Mouse (Mus musculus) CH12.LX (cell line): Measurements from ENCODE around the gene Map6. TPM values are rescaled to one million over a fixed set of nuclear protein-coding genes. Genes with fewer than 3 reads are reported as not detected.
A peak's percentile ranks its signal among the peaks of the same experiment; 100 is the strongest.

ENCODE experiments used
- DNase-seq: peaks from one replicate; pipeline ENCODE4 v3.0.0-alpha.2; 2013; ENCODE audit errors: extremely low read depth
- H3K27ac ChIP-seq: 2 replicates; pipeline ENCODE4 v1.5.1; 2012; ENCODE audit warnings: low read depth, mild to moderate bottlenecking, control low read depth, moderate library complexity; ENCODE audit not compliant: insufficient read depth
- H3K27me3 ChIP-seq: replicated peaks from 2 replicates; pipeline ENCODE3; 2012; ENCODE audit warnings: inconsistent platforms
- H3K36me3 ChIP-seq, 2 experiments: replicated peaks in 1 of 2; 2 replicates each; pipeline versions ENCODE3 to v1.6.1; 2012; ENCODE audit warnings: inconsistent platforms in 1 of 2, low read length in 1 of 2, mild to moderate bottlenecking in 1 of 2, mixed read lengths in 1 of 2, moderate library complexity in 1 of 2; ENCODE audit not compliant: control insufficient read depth in 1 of 2, insufficient read depth in 1 of 2
- H3K4me1 ChIP-seq, 2 experiments: 2 replicates each; pipeline ENCODE4 v1.6.1; 2012; ENCODE audit warnings: inconsistent platforms in 1 of 2, moderate library complexity in 1 of 2; ENCODE audit not compliant: insufficient read depth in 2 of 2, control insufficient read depth in 1 of 2
- H3K4me2 ChIP-seq: 2 replicates; pipeline ENCODE4 v1.6.1; 2012; ENCODE audit warnings: low read depth, mild to moderate bottlenecking, control low read depth; ENCODE audit not compliant: poor library complexity, insufficient read depth, severe bottlenecking
- H3K4me3 ChIP-seq, 3 experiments: fragments of 150-350 bp in 1 of 3; sonication (generic) in 1 of 3; replicated peaks in 1 of 3; 2 replicates each; pipeline versions ENCODE3 to v1.5.1; 2011 to 2012; ENCODE audit warnings: low read depth in 2 of 3, low read length in 2 of 3, mild to moderate bottlenecking in 2 of 3, moderate library complexity in 2 of 3, control low read depth in 1 of 3, improper control_type of control experiment in 1 of 3, inconsistent platforms in 1 of 3, mixed read lengths in 1 of 3; ENCODE audit not compliant: poor library complexity in 1 of 3
- H3K79me2 ChIP-seq: replicated peaks from 2 replicates; pipeline ENCODE4 v1.6.1; 2012; ENCODE audit warnings: mild to moderate bottlenecking, moderate library complexity; ENCODE audit not compliant: control insufficient read depth, poor library complexity, insufficient read depth, severe bottlenecking; ENCODE audit errors: extremely low read depth
- H3K9ac ChIP-seq: 2 replicates; pipeline ENCODE4 v1.6.1; 2012; ENCODE audit warnings: low read depth, mild to moderate bottlenecking, control low read depth, moderate library complexity; ENCODE audit not compliant: insufficient read depth
- H3K9me3 ChIP-seq: replicated peaks from 2 replicates; pipeline ENCODE3; 2012; ENCODE audit warnings: low read length, inconsistent platforms, mixed read lengths
- CHD2 ChIP-seq: IDR thresholded peaks from 2 replicates; pipeline ENCODE4 v1.6.1; 2011; ENCODE audit warnings: low read length, improper control_type of control experiment
- CTCF ChIP-seq, 2 experiments: IDR thresholded peaks in 1 of 2; conservative IDR thresholded peaks in 1 of 2; 2 replicates each; pipeline ENCODE4 v1.5.1; 2011 to 2012; ENCODE audit warnings: low read depth in 2 of 2, low read length in 2 of 2, improper control_type of control experiment in 1 of 2, inconsistent platforms in 1 of 2, mild to moderate bottlenecking in 1 of 2, moderate library complexity in 1 of 2
- E2F4 ChIP-seq: IDR thresholded peaks from 2 replicates; pipeline ENCODE4 v1.6.1; 2011; ENCODE audit warnings: low read depth, low read length, improper control_type of control experiment; ENCODE audit not compliant: insufficient replicate concordance
- EP300 ChIP-seq: IDR thresholded peaks from 2 replicates; pipeline ENCODE4 v1.6.1; 2011; ENCODE audit warnings: low read length, improper control_type of control experiment
- ETS1 ChIP-seq: conservative IDR thresholded peaks from 2 replicates; pipeline ENCODE4 v1.6.1; 2012; ENCODE audit warnings: low read depth, mild to moderate bottlenecking, inconsistent platforms, low read length, improper control_type of control experiment, moderate library complexity
- IRF4 ChIP-seq: IDR thresholded peaks from 2 replicates; pipeline ENCODE4 v1.6.1; 2014; ENCODE audit warnings: low read depth, mild to moderate bottlenecking, inconsistent platforms, low read length, improper control_type of control experiment
- JUN ChIP-seq: IDR thresholded peaks from 2 replicates; pipeline ENCODE4 v1.6.1; 2011; ENCODE audit warnings: low read depth, mild to moderate bottlenecking, low read length, improper control_type of control experiment, moderate library complexity; ENCODE audit not compliant: insufficient read depth
- KAT2A ChIP-seq: IDR thresholded peaks from 2 replicates; pipeline ENCODE4 v1.6.1; 2012; ENCODE audit warnings: low read length, improper control_type of control experiment, inconsistent platforms; ENCODE audit not compliant: insufficient replicate concordance
- MAX ChIP-seq: IDR thresholded peaks from 2 replicates; pipeline ENCODE4 v1.6.1; 2011; ENCODE audit warnings: low read length, improper control_type of control experiment
- MAZ ChIP-seq: IDR thresholded peaks from 2 replicates; pipeline ENCODE4 v1.6.1; 2012; ENCODE audit warnings: low read depth, mild to moderate bottlenecking, inconsistent platforms, low read length, improper control_type of control experiment, moderate library complexity
- NELFE ChIP-seq: IDR thresholded peaks from 2 replicates; pipeline ENCODE4 v1.6.1; 2011; ENCODE audit warnings: low read depth, low read length, improper control_type of control experiment
- NRF1 ChIP-seq: IDR thresholded peaks from 2 replicates; pipeline ENCODE4 v1.6.1; 2014; ENCODE audit warnings: low read depth, mild to moderate bottlenecking, inconsistent platforms, low read length, improper control_type of control experiment, moderate library complexity
- PAX5 ChIP-seq: IDR thresholded peaks from 2 replicates; pipeline ENCODE4 v1.6.1; 2012; ENCODE audit warnings: low read length, inconsistent platforms, mixed read lengths
- POLR2A ChIP-seq: IDR thresholded peaks from 2 replicates; pipeline ENCODE4 v1.6.1; 2011; ENCODE audit warnings: low read depth, mild to moderate bottlenecking, improper control_type of control experiment, low read length
- POLR2AphosphoS2 ChIP-seq: IDR thresholded peaks from 2 replicates; pipeline ENCODE4 v1.6.1; 2011; ENCODE audit warnings: low read depth, low read length, improper control_type of control experiment
- RAD21 ChIP-seq: IDR thresholded peaks from 2 replicates; pipeline ENCODE4 v1.6.1; 2011; ENCODE audit warnings: low read depth, mild to moderate bottlenecking, low read length, improper control_type of control experiment, moderate library complexity
- RCOR1 ChIP-seq: conservative IDR thresholded peaks from 2 replicates; pipeline ENCODE4 v1.6.1; 2012; ENCODE audit warnings: low read depth, mild to moderate bottlenecking, inconsistent platforms, low read length, improper control_type of control experiment
- SIN3A ChIP-seq: IDR thresholded peaks from 2 replicates; pipeline ENCODE4 v1.6.1; 2012; ENCODE audit warnings: low read length, improper control_type of control experiment, inconsistent platforms
- SMC3 ChIP-seq: IDR thresholded peaks from 2 replicates; pipeline ENCODE4 v1.6.1; 2011; ENCODE audit warnings: low read depth, low read length, improper control_type of control experiment
- TBP ChIP-seq: conservative IDR thresholded peaks from 2 replicates; pipeline ENCODE4 v1.6.1; 2011; ENCODE audit warnings: low read depth, low read length, improper control_type of control experiment
- TCF12 ChIP-seq: IDR thresholded peaks from 2 replicates; pipeline ENCODE4 v1.6.1; 2014; ENCODE audit warnings: low read depth, mild to moderate bottlenecking, inconsistent platforms, low read length, improper control_type of control experiment
- UBTF ChIP-seq: IDR thresholded peaks from 2 replicates; pipeline ENCODE4 v1.6.1; 2012; ENCODE audit warnings: low read depth, mild to moderate bottlenecking, inconsistent platforms, low read length, improper control_type of control experiment, moderate library complexity
- USF1 ChIP-seq: IDR thresholded peaks from 2 replicates; pipeline ENCODE4 v1.6.1; 2014; ENCODE audit warnings: low read depth, mild to moderate bottlenecking, inconsistent platforms, low read length, improper control_type of control experiment
- USF2 ChIP-seq: conservative IDR thresholded peaks from 2 replicates; pipeline ENCODE4 v1.6.1; 2011; ENCODE audit warnings: low read depth, low read length, improper control_type of control experiment
- ZC3H11A ChIP-seq: IDR thresholded peaks from 2 replicates; pipeline ENCODE4 v1.6.1; 2012; ENCODE audit warnings: low read depth, mild to moderate bottlenecking, inconsistent platforms, low read length, improper control_type of control experiment
- ZKSCAN1 ChIP-seq: IDR thresholded peaks from 2 replicates; pipeline ENCODE4 v1.6.1; 2012; ENCODE audit warnings: low read depth, inconsistent platforms, low read length, improper control_type of control experiment, borderline replicate concordance
- ZMIZ1 ChIP-seq: IDR thresholded peaks from 2 replicates; pipeline ENCODE4 v1.6.1; 2012; ENCODE audit warnings: low read depth, mild to moderate bottlenecking, inconsistent platforms, low read length, improper control_type of control experiment
- ZNF384 ChIP-seq: IDR thresholded peaks from 2 replicates; pipeline ENCODE4 v1.6.1; 2012; ENCODE audit warnings: low read depth, low read length, improper control_type of control experiment, inconsistent platforms
- dilution Hi-C: fragments of 300-500 bp; cut with MboI; formaldehyde crosslinking; loops from 2 replicates; pipeline ENCODE4 v1.14.3; 2020; ENCODE audit warnings: low sequenced_read_pairs; ENCODE audit not compliant: extremely low pct_unique_long_range_greater_than_20kb, extremely low pct_ligation_motif_present
- in situ Hi-C: fragments of 300-500 bp; cut with MboI; formaldehyde crosslinking; loops from 3 replicates; pipeline ENCODE4 v1.14.3; 2019; ENCODE audit warnings: low sequenced_read_pairs, low pct_ligation_motif_present, low pct_unique_long_range_greater_than_20kb, mixed read lengths
- polyA plus RNA-seq: library from polyadenylated mRNA; unstranded; fragments of >175 nt; gene quantifications from 2 replicates; pipeline ENCODE4 v1.2.1, GENCODE M21; 2012; ENCODE audit warnings: low read depth; ENCODE audit not compliant: insufficient read length
- total RNA-seq, 2 experiments: library from RNA; depleted of rRNA; stranded (reverse); fragments of 300-350 nt in 1 of 2; fragments of >200 nt in 1 of 2; gene quantifications; 2 replicates each; pipeline ENCODE4 v1.2.3; 2012 to 2014

Gene Map6
- total and polyA plus RNA-seq, 3 experiments: 0.32 to 1.4 (median 1.1) TPM

DNA sequence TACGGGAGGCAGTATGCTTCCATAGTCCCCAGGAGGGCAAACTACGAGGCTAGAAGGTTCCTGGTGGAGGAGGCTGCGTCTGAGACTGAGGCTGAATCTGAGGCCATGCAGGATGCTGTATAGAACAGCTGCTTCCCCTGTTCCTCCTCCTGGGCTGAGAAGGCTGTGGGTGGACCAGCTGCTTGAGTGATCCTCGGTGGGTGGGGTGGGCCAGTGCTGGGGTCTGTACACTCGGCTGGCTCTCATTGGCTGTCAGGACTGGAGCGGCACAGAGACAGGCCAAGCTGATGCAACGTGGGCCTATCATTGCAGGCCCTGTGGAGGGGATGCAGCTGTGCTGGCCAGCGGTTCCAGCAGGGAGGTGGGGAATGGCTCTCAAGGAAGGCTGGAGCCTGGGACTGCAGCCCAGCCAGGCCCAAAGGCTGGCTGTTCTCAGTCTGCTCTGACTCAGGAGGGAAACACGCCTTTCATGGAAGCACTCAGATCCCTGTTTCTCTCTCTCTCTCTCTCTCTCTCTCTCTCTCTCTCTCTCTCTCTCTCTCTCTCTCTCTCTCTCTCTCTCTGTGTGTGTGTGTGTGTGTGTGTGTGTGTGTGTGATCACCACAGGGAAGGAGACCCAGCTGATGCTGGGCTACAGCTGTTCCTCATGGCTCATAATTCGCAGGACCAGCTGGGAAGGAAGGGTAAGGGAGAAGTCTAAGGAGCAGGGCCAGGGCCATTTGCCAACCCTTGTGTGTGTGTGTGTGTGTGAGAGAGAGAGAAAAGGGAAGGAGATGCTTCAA, 93.0 kb downstream of the Map6 start:
- H3K27me3 ChIP-seq: no peaks in the 10 kb centered on the region
- peaks cover 25 to 42% of the 10 kb centered on the region in 2 experiments for H3K4me1 ChIP-seq
- H3K9me3 ChIP-seq: no peaks in the 10 kb centered on the region
- dilution Hi-C loops: no loop called here
- no peaks in the 10 kb centered on the region for H3K36me3 ChIP-seq
- peak overlapping the region in 1 of 3 experiments; percentile 47 for H3K4me3 ChIP-seq
- H3K4me2 ChIP-seq: 0 out of 2 replicates have a peak overlapping the region, but pooled peaks have one; percentile 14
- H3K9ac ChIP-seq: peak overlapping the region; percentile 51
- TF ChIP-seq RCOR1 (no peak), CHD2 (peak; percentile 21; the same call in 1 of the 2 replicates), ETS1 (peak; percentile 60), MAZ (no peak; the same call in 1 of the 2 replicates), POLR2A (peak; percentile 55), TCF12 (peak; percentile 53; the same call in 1 of the 2 replicates), PAX5 (no peak), TBP (peak; percentile 49; the same call in 1 of the 2 replicates), NELFE (peak; percentile 13; the same call in 1 of the 2 replicates)
- DNase-seq: peak; percentile 96
- H3K27ac ChIP-seq: peak overlapping the region; percentile 51
- in situ Hi-C loops: loop anchor here (5.0 to 10.0 kb wide), 3 partner anchors 33 to 195 kb away; partner anchors contain the start of gene Map6
- no peaks in the 10 kb centered on the region for H3K79me2 ChIP-seq

DNA sequence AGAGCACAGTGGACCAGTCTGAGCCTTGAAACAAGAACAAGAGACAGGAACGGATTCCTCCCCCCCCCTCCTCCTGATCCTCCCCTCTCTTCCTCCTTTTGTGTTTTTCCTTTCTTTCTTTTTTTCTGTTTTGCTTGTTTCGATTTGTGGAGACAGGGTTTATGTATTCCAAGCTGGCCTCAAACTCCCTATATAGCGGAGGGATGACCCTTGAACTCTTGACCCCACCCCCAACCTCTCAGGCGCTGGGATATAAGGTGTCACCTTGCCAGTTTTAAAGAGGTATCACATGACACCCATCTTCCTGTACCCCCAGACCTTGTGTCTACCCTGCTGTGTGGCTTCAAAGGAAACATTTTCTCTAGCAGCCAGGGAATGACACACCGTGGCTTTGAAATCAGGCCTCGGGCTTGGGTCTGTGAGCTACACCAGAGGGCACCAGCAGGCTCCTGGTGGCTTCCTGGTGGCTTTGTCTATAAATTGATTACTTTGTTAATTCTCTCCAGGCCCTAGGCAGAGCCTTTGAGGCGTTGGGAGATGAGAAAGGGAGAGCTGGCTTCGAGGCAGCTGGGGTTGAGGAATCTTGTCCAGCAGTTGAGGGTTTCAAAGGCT, 93.7 kb downstream of the Map6 start:
- peak overlapping the region; percentile 51; the same call in 1 of the 2 replicates for H3K27ac ChIP-seq
- 0 out of 2 replicates have a peak overlapping the region, but pooled peaks have one; percentile 14 for H3K4me2 ChIP-seq
- H3K27me3 ChIP-seq: no peaks in the 10 kb centered on the region
- TF ChIP-seq POLR2AphosphoS2: no peak
- no peak for TF ChIP-seq ZNF384
- no peak for TF ChIP-seq TBP
- TF ChIP-seq MAX: 0 out of 2 replicates have a peak, but pooled peaks have one; percentile 21
- 0 out of 2 replicates have a peak, but pooled peaks have one; percentile 49 for TF ChIP-seq ZMIZ1
- TF ChIP-seq RAD21: no peak
- TF ChIP-seq JUN: no peak
- TF ChIP-seq ZC3H11A: no peak
- TF ChIP-seq NELFE: no peak
- 0 out of 2 replicates have a peak, but pooled peaks have one; percentile 34 for TF ChIP-seq EP300
- no peak for TF ChIP-seq E2F4
- no peak for TF ChIP-seq SMC3
- TF ChIP-seq UBTF: peak; percentile 52; the same call in 1 of the 2 replicates
- 0 out of 2 replicates have a peak, but pooled peaks have one; percentile 55 for TF ChIP-seq MAZ
- no peak for TF ChIP-seq CTCF (conservative IDR thresholded peaks at IDR 0.05 in 1 of 2, IDR thresholded peaks at IDR 0.05 in 1 of 2; ENCODE audit: low read depth in 2 of 2, low read length in 2 of 2)
- no peak for TF ChIP-seq USF1
- TF ChIP-seq IRF4: no peak
- no peak for TF ChIP-seq USF2
- TF ChIP-seq SIN3A: 0 out of 2 replicates have a peak, but pooled peaks have one; percentile 48
- no peak for TF ChIP-seq TCF12
- TF ChIP-seq KAT2A: no peak
- 0 out of 2 replicates have a peak, but pooled peaks have one; percentile 18 for TF ChIP-seq NRF1
- no peak for TF ChIP-seq ZKSCAN1
- TF ChIP-seq CHD2: 0 out of 2 replicates have a peak, but pooled peaks have one; percentile 18

More for the DNA sequence above, 93.7 kb downstream of the Map6 start:
- dilution Hi-C loops (no loop called here), in situ Hi-C loops (loop anchor here (5.0 to 10.0 kb wide), 3 partner anchors 34 to 194 kb away; partner anchors contain the start of gene Map6)
- H3K4me1 ChIP-seq: peaks cover 25 to 41% of the 10 kb centered on the region in 2 experiments
- no peaks in the 10 kb centered on the region for H3K79me2 ChIP-seq
- H3K9me3 ChIP-seq: no peaks in the 10 kb centered on the region
- peak overlapping the region; percentile 51 for H3K9ac ChIP-seq
- H3K4me3 ChIP-seq: peak overlapping the region in 1 of 3 experiments; percentile 47
- H3K36me3 ChIP-seq: no peaks in the 10 kb centered on the region
- DNase-seq: peak; percentile 14
